Mouse (Mus musculus): Measurements from ENCODE around the gene Pacsin2. TPM values are rescaled to one million over a fixed set of nuclear protein-coding genes. Genes with fewer than 3 reads are reported as not detected.

Pacsin2 gene
- polyA plus RNA-seq, 1 experiment from 2014 or later: 29.5 TPM

DNA sequence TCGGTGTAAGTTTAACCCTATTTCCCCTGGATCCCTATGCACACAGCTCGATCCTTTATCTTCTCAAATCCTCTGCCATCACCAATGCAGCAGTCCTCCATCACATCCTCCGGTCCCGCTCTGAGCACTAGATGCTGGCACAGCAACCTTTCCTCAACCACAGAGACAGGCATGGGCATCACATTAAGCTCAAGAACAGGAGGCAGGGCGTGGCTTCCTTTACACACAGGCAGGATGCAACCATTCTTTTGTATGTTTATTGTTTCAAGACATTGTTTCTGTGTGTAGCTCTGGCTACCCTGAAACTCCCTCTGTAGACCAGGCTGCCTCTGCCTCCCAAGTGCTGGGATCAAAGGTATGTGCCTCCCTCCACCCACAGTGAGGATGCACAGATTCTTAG, 8.8 kb downstream of the Pacsin2 start:
- Histone ChIP-seq H3K4me2 (no peak overlapping the region), H3K9me3 (no peaks in the 10 kb centered on the region), H3K36me3 (no peaks in the 10 kb centered on the region), H3K27me3 (no peaks in the 10 kb centered on the region), H3K27ac (no peak overlapping the region), H3K4me3 (no peak overlapping the region), H3K4me1 (replicated peaks) (peaks cover 5% of the 10 kb centered on the region; the same call in 1 of the 2 replicates), H3K9ac (no peak overlapping the region)
- 91% methylated on average over 5 of the region's 5 CpGs for WGBS
- no peak for ATAC-seq (ENCODE audit: low FRiP score)

DNA sequence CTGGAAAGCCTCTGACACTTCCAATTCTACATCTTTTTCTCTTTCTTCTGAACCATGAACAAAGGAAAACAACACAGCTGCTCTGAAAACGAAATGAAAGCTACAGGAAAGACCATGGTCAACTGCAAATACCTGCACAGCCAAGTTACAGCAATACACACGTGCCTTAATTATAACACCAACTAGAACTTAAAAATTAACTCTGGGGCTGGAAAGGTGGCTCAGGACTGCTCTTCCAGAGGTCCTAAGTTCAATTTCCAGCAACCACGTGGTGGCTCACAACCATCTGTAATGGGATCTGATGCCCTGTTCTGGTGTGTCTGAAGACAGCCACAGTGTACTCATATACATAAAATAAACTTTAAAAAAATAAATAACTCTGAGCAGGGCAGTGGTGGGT, 9.4 kb downstream of the Pacsin2 start:
- no peaks in the 10 kb centered on the region for H3K27me3 ChIP-seq
- no peak overlapping the region for H3K4me2 ChIP-seq
- no peak overlapping the region for H3K9ac ChIP-seq
- H3K27ac ChIP-seq: no peak overlapping the region
- H3K4me3 ChIP-seq: no peak overlapping the region
- H3K9me3 ChIP-seq: no peaks in the 10 kb centered on the region
- no peaks in the 10 kb centered on the region for H3K36me3 ChIP-seq
- H3K4me1 ChIP-seq (replicated peaks): peaks cover 5% of the 10 kb centered on the region; the same call in 1 of the 2 replicates
- 89% methylated on average over 3 of the region's 3 CpGs for WGBS
- ATAC-seq (ENCODE audit: low FRiP score): no peak

DNA sequence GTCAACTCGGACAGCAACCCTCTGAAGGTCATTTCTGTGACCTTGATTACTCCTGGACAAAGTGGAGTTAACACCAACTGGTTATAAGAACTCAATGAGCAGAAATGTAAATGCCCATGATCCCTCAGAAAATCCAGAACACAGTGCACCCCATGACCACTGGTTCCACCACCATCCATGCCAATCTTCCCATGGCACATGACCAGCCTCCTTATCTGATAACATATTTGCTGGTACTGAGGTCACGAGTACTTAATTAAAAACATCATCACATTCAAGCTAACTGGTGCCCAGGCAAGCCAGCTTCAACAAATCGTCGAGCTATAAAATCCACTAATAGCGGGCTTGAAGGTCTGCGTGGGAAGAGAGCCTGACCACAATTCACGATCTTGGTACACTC, 10.0 kb downstream of the Pacsin2 start:
- no peak overlapping the region for H3K4me3 ChIP-seq
- no peak overlapping the region for H3K9ac ChIP-seq
- no peaks in the 10 kb centered on the region for H3K36me3 ChIP-seq
- H3K27me3 ChIP-seq: no peaks in the 10 kb centered on the region
- H3K4me1 ChIP-seq (replicated peaks): peaks cover 5% of the 10 kb centered on the region; the same call in 1 of the 2 replicates
- no peak overlapping the region for H3K27ac ChIP-seq
- H3K4me2 ChIP-seq: no peak overlapping the region
- H3K9me3 ChIP-seq: no peaks in the 10 kb centered on the region
- ATAC-seq (ENCODE audit: low FRiP score): no peak
- 93% methylated on average over 7 of the region's 7 CpGs for WGBS

DNA sequence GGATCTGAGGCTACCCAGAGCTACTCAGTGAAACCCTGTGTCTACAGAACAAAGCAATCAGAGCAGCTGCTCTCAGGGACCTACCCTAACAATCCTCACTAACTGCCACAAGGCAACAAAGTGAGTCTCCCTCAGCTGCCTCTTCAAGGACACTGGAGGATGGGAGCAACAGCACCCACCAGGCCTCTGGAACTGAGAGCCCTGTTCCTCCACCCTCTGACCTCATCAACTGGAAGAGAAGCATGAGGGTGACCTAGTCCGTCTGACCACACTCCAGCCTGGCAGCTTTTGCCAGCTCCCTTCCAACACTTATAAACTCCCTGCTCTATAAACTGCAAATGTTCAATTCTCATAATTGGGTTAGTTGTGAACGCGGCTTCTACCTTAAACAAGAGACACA, 10.5 kb downstream of the Pacsin2 start:
- no peak overlapping the region for H3K9ac ChIP-seq
- no peak overlapping the region for H3K4me3 ChIP-seq
- no peak overlapping the region for H3K4me2 ChIP-seq
- no peaks in the 10 kb centered on the region for H3K9me3 ChIP-seq
- no peaks in the 10 kb centered on the region for H3K27me3 ChIP-seq
- no peaks in the 10 kb centered on the region for H3K36me3 ChIP-seq
- WGBS: 84% methylated on average over 3 of the region's 3 CpGs
- no peak overlapping the region for H3K27ac ChIP-seq
- H3K4me1 ChIP-seq (replicated peaks): peaks cover 5% of the 10 kb centered on the region; the same call in 1 of the 2 replicates
- ATAC-seq (ENCODE audit: low FRiP score): no peak

DNA sequence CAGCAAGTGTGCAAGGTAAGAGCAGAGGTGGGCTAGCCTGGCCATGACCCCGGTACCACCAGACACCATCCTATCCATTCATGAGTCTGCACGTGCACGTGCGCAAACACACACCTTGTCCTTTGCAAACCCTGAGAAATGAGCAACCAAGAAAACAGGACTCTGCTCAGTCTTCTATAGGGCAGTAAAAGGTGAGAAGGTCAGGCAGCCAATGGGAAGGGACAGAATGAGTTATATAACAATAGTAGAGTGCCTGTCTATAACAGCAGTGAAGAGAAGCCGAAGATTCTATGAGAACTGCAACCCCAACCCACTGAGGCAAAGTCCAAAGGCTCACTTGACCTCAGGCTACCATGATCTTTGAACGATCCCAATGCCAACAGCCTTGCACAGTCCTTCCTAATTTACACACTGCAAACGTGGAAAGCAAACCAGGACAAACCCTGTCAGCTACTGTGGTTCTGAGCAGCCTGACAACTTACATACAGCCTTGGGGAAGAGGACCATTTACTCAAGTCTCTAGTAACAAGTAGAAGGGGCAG, 12.1 kb downstream of the Pacsin2 start:
- WGBS: 86% methylated on average over 7 of the region's 7 CpGs

DNA sequence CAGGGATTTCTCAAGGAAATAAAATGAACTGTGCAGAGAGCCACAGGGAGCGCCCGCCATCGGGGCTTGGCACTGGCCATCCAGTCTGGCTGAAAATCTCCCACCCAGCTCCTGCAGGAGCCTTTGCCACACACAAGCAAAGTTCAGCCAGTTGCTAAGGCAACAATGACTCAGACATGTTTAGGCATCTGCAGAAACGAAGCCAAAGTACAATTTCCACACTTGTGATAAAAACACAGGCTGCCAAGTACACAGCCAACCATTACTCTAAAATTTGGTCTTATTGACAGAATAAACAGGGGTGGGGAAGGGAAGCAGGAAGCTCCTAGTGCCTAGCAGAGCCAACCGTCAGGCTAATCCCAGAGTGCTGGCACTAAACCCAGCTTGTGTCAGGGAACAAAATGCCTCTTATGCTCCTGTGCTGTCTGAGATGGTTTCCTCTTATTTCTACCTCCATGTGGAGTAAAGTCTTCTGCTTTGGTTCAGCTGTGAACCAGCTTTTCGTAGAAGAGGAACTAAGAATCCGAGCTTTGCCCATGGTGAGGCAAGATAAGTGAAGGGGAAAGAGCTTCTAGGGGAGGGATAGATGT, 12.7 kb downstream of the Pacsin2 start:
- H3K9ac ChIP-seq: no peak overlapping the region
- ATAC-seq (ENCODE audit: low FRiP score): no peak
- no peak overlapping the region for H3K27ac ChIP-seq
- H3K4me2 ChIP-seq: no peak overlapping the region
- WGBS: 73% methylated on average over 7 of the region's 7 CpGs
- no peaks in the 10 kb centered on the region for H3K27me3 ChIP-seq
- H3K4me1 ChIP-seq (replicated peaks): peaks cover 17% of the 10 kb centered on the region
- H3K4me3 ChIP-seq: no peak overlapping the region
- H3K9me3 ChIP-seq: no peaks in the 10 kb centered on the region
- no peaks in the 10 kb centered on the region for H3K36me3 ChIP-seq

More for the DNA sequence above, 12.1 kb downstream of the Pacsin2 start:
- Histone ChIP-seq H3K9me3 (no peaks in the 10 kb centered on the region), H3K36me3 (no peaks in the 10 kb centered on the region), H3K27ac (no peak overlapping the region), H3K4me2 (no peak overlapping the region), H3K4me3 (no peak overlapping the region), H3K27me3 (no peaks in the 10 kb centered on the region), H3K4me1 (replicated peaks) (peaks cover 13% of the 10 kb centered on the region), H3K9ac (no peak overlapping the region)
- ATAC-seq (ENCODE audit: low FRiP score): no peak

DNA sequence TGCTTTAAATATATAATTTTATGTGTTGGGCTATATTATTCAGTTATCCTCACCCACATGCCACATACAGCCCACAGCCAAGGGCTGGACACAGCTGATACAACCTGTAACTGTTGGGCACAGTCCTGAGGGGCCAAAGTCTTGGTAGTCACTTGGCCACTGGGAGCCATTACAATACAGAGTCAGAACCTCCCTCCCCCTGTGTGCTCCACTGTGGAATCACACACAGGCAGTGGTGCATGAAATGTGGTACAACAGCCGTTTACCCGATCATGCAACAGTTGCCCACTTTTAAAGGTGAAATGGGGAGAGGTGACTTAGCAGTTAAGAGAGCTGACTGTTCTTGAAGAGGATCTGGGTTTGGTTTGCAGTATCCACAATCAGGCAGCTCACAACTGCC, 14.4 kb downstream of the Pacsin2 start:
- no peaks in the 10 kb centered on the region for H3K27me3 ChIP-seq
- WGBS: 93% methylated on average over 2 of the region's 2 CpGs
- no peaks in the 10 kb centered on the region for H3K36me3 ChIP-seq
- no peak overlapping the region for H3K27ac ChIP-seq
- no peak overlapping the region for H3K4me3 ChIP-seq
- no peak for ATAC-seq (ENCODE audit: low FRiP score)
- H3K9me3 ChIP-seq: no peaks in the 10 kb centered on the region
- H3K9ac ChIP-seq: no peak overlapping the region
- no peak overlapping the region for H3K4me2 ChIP-seq
- peaks cover 29% of the 10 kb centered on the region for H3K4me1 ChIP-seq (replicated peaks)

DNA sequence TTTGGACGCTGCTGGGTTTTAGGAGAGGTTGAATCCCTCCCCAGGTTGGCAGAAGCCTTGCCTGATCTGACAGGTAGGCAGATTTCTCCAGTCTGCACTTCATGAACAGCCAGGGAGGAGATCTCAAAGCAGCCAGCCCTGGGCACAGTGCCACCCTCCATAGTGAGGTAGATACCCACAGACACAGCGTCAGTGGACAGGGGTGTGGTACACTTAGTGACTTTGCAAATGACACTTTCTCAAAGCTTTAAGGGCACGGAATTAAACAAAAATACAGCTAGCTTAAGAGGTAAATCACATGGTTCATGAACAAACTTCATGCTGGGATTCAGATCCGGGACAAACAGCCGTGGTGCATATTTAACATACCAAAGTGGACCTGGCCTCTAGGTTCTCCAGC, 15.8 kb downstream of the Pacsin2 start:
- H3K27me3 ChIP-seq: no peaks in the 10 kb centered on the region

DNA sequence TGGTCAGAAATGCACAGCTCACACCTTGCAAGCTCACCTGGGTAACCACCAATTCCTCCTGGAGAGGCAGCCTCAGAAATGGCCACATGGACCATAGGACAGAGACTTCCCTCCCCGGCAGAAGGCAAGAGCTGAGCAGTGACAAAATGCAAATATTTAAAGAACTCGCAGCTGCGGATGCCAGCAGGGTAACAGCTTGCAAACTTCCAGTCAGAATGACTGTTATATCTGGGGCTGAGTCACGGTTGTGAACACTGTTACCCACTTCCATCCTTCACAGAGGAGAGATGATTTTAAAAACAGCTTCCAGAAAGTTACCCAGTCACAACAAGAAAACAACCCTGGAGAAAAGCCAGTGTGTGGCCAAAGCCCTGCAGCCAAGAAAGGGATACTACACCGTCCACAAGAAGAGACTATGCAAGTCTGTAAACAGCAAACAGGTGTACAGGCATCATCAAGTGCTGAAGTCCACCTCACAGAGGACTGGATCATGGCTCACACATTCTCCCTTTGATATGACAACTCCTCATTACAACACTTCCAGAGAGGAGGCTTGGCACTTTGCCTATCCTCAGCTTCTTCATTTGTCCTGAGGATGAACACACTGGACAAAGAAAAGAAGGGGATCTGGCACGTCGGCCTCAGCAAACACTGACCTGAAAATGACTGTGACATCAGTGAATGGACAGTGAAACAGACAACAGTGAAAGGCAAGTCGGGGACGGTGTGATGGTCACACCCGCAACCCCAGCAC, 16.4 kb downstream of the Pacsin2 start:
- H3K4me1 ChIP-seq (replicated peaks): peaks cover 29% of the 10 kb centered on the region
- no peak for ATAC-seq (ENCODE audit: low FRiP score)
- no peaks in the 10 kb centered on the region for H3K9me3 ChIP-seq
- 61% methylated on average over 10 of the region's 10 CpGs for WGBS
- H3K27ac ChIP-seq: no peak overlapping the region
- no peak overlapping the region for H3K4me2 ChIP-seq
- H3K27me3 ChIP-seq: no peaks in the 10 kb centered on the region
- H3K4me3 ChIP-seq: no peak overlapping the region
- H3K9ac ChIP-seq: no peak overlapping the region
- H3K36me3 ChIP-seq: no peaks in the 10 kb centered on the region

More for the DNA sequence above, 15.8 kb downstream of the Pacsin2 start:
- no peak overlapping the region for H3K27ac ChIP-seq
- ATAC-seq (ENCODE audit: low FRiP score): no peak
- H3K9ac ChIP-seq: no peak overlapping the region
- H3K4me3 ChIP-seq: no peak overlapping the region
- no peaks in the 10 kb centered on the region for H3K36me3 ChIP-seq
- peaks cover 29% of the 10 kb centered on the region for H3K4me1 ChIP-seq (replicated peaks)
- 79% methylated on average over 5 of the region's 5 CpGs for WGBS
- H3K4me2 ChIP-seq: no peak overlapping the region
- H3K9me3 ChIP-seq: no peaks in the 10 kb centered on the region

DNA sequence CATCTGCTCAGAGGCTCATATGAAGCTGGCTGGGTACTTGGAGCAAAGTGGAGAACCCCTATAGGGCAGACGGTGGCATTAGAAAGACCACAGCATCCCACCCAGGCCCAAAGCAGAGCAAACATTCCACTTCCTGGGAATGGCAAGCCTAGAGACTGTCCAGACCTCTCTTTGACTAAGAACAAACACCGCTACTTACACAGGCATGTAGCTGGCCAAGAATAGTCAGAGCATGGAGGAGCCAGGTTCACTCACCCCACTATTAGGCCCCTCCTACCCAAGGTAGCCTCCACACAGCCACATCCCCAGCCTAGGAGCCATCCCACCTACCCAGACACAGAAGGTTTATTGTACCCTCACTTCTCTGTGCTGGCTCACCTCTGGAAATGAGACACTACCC, 18.5 kb downstream of the Pacsin2 start:
- no peak overlapping the region for H3K9ac ChIP-seq
- H3K4me3 ChIP-seq: no peak overlapping the region
- H3K9me3 ChIP-seq: no peaks in the 10 kb centered on the region
- no peaks in the 10 kb centered on the region for H3K27me3 ChIP-seq
- H3K4me1 ChIP-seq (replicated peaks): peaks cover 24% of the 10 kb centered on the region
- H3K27ac ChIP-seq: peak overlapping the region; percentile 18; the same call in 1 of the 2 replicates
- ATAC-seq (ENCODE audit: low FRiP score): no peak
- no peaks in the 10 kb centered on the region for H3K36me3 ChIP-seq
- H3K4me2 ChIP-seq: no peak overlapping the region
- 89% methylated on average over 2 of the region's 2 CpGs for WGBS

DNA sequence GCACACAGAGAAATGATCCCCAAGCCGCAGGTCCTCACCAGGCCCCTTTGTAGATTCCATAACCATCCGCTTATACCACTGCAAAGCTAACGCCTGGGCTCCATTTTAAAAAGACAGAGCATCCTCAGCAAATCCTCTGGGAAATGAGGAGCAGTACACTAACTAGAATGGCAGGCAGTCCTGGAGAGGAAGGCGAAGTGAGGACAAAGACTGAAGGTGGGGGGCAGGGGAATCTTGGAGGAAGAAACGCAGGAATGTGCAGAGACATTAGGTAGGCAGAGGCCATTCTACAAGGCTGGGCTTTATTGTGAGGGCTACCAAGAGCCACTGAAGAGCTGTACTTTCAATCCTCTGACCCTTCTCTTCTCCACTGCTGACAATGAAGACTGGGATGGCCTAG, 19.0 kb downstream of the Pacsin2 start:
- Histone ChIP-seq H3K4me3 (no peak overlapping the region), H3K9me3 (no peaks in the 10 kb centered on the region), H3K27me3 (no peaks in the 10 kb centered on the region), H3K9ac (no peak overlapping the region), H3K36me3 (no peaks in the 10 kb centered on the region), H3K4me1 (replicated peaks) (peaks cover 24% of the 10 kb centered on the region), H3K27ac (no peak overlapping the region), H3K4me2 (no peak overlapping the region)
- WGBS: 60% methylated on average over 5 of the region's 5 CpGs
- ATAC-seq (ENCODE audit: low FRiP score): no peak

DNA sequence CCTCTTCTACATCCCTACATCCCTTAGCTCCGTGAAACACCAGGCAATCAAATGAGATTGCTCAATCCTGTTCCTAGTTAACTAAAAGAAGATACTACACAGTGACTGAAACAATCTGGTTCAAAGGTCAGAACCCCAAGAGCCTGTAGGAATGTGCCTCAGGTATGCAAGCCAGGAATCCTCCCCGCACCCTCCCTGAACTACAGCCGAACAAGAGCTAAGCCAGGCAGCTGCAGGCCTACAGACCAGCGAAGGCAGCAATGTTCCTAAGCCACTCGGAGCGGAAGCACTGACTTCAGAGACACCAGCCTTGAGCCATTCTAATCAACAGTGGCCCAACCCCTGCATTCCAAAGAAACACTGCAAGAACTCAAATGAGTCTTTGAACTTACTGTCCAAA, 20.0 kb downstream of the Pacsin2 start:
- no peaks in the 10 kb centered on the region for H3K27me3 ChIP-seq
- H3K36me3 ChIP-seq: no peaks in the 10 kb centered on the region
- no peak for ATAC-seq (ENCODE audit: low FRiP score)
- H3K27ac ChIP-seq: no peak overlapping the region; the same call in 1 of the 2 replicates
- H3K4me3 ChIP-seq: no peak overlapping the region
- WGBS: 77% methylated on average over 6 of the region's 6 CpGs
- no peak overlapping the region for H3K4me2 ChIP-seq
- no peak overlapping the region for H3K9ac ChIP-seq
- H3K9me3 ChIP-seq: no peaks in the 10 kb centered on the region
- peaks cover 24% of the 10 kb centered on the region for H3K4me1 ChIP-seq (replicated peaks)
